Mouse (Mus musculus): ENCODE data around the gene Adipoq. TPM values are rescaled to one million over a fixed set of nuclear protein-coding genes. Genes with fewer than 3 reads are reported as not detected.

Adipoq gene
- polyA plus RNA-seq, 2 experiments: not detected

- Histone ChIP-seq H3K36me3 (replicated peaks; ENCODE audit: control insufficient read depth, insufficient read depth, low read depth) (no peaks in the 10 kb centered on the region), H3K27me3 (ENCODE audit: control insufficient read depth, insufficient read depth, low read length) (no peaks in the 10 kb centered on the region), H3K9me3 (ENCODE audit: control insufficient read depth, low read length) (no peaks in the 10 kb centered on the region), H3K27ac (no peak overlapping the region), H3K4me1 (replicated peaks; ENCODE audit: control insufficient read depth in 2 of 2, insufficient read depth in 2 of 2, low read length in 1 of 2) (peaks cover 0 to 5% of the 10 kb centered on the region in 2 experiments; a peak in 2 of 4 replicates), H3K4me3 (ENCODE audit: insufficient read depth in 1 of 2, low read depth in 2 of 2, low read length in 2 of 2) (no peak overlapping the region), H3K4me2 (ENCODE audit: low read depth) (no peak overlapping the region), H3K9ac (replicated peaks) (no peak overlapping the region)
- ATAC-seq (ENCODE audit: insufficient read depth) (no peak), DNase-seq (ENCODE audit: low read depth in 3 of 3, low spot score in 3 of 3) (no peak)
- WGBS (ENCODE audit: insufficient replicate concordance): 68% methylated on average over 7 of the region's 7 CpGs
- no peak for TF ChIP-seq CTCF (IDR thresholded peaks at IDR 0.05; ENCODE audit: low read depth)
- TF ChIP-seq EP300 (IDR thresholded peaks at IDR 0.05; ENCODE audit: low read depth): no peak
These were observed 12.0 kb downstream of the Adipoq start for GRCm38 (mm10) chr16:23158292-23158691.

GRCm38 (mm10) chr16:23158957-23159356, 12.6 kb downstream of the Adipoq start:
- no peak overlapping the region for H3K4me2 ChIP-seq (ENCODE audit: low read depth)

GRCm38 (mm10) chr16:23159749-23160148, 13.4 kb downstream of the Adipoq start:
- Histone ChIP-seq H3K4me1 (replicated peaks; ENCODE audit: control insufficient read depth in 2 of 2, insufficient read depth in 2 of 2, low read length in 1 of 2) (peaks cover 0 to 5% of the 10 kb centered on the region in 2 experiments; a peak in 2 of 4 replicates), H3K9me3 (ENCODE audit: control insufficient read depth, low read length) (no peaks in the 10 kb centered on the region)
- TF ChIP-seq CTCF (IDR thresholded peaks at IDR 0.05; ENCODE audit: low read depth): no peak
- TF ChIP-seq EP300 (IDR thresholded peaks at IDR 0.05; ENCODE audit: low read depth): no peak

More at GRCm38 (mm10) chr16:23158957-23159356, 12.6 kb downstream of the Adipoq start:
- ATAC-seq (ENCODE audit: insufficient read depth) (no peak), DNase-seq (ENCODE audit: low read depth in 3 of 3, low spot score in 3 of 3) (no peak)
- Histone ChIP-seq H3K9me3 (ENCODE audit: control insufficient read depth, low read length) (no peaks in the 10 kb centered on the region), H3K36me3 (replicated peaks; ENCODE audit: control insufficient read depth, insufficient read depth, low read depth) (no peaks in the 10 kb centered on the region), H3K9ac (replicated peaks) (no peak overlapping the region), H3K4me3 (ENCODE audit: insufficient read depth in 1 of 2, low read depth in 2 of 2, low read length in 2 of 2) (no peak overlapping the region), H3K27ac (no peak overlapping the region), H3K27me3 (ENCODE audit: control insufficient read depth, insufficient read depth, low read length) (no peaks in the 10 kb centered on the region), H3K4me1 (replicated peaks; ENCODE audit: control insufficient read depth in 2 of 2, insufficient read depth in 2 of 2, low read length in 1 of 2) (peaks cover 0 to 5% of the 10 kb centered on the region in 2 experiments; a peak in 2 of 4 replicates)
- TF ChIP-seq CTCF (IDR thresholded peaks at IDR 0.05; ENCODE audit: low read depth): no peak
- no peak for TF ChIP-seq EP300 (IDR thresholded peaks at IDR 0.05; ENCODE audit: low read depth)
- WGBS (ENCODE audit: insufficient replicate concordance): 36% methylated on average over 2 of the region's 2 CpGs

GRCm38 (mm10) chr16:23162116-23162515, 15.8 kb downstream of the Adipoq start:
- Histone ChIP-seq H3K9ac (replicated peaks) (no peak overlapping the region), H3K36me3 (replicated peaks; ENCODE audit: control insufficient read depth, insufficient read depth, low read depth) (no peaks in the 10 kb centered on the region), H3K27me3 (ENCODE audit: control insufficient read depth, insufficient read depth, low read length) (no peaks in the 10 kb centered on the region), H3K4me3 (ENCODE audit: insufficient read depth in 1 of 2, low read depth in 2 of 2, low read length in 2 of 2) (no peak overlapping the region), H3K4me2 (ENCODE audit: low read depth) (no peak overlapping the region), H3K27ac (no peak overlapping the region), H3K4me1 (replicated peaks; ENCODE audit: control insufficient read depth in 2 of 2, insufficient read depth in 2 of 2, low read length in 1 of 2) (peaks cover 0 to 5% of the 10 kb centered on the region in 2 experiments; a peak in 2 of 4 replicates), H3K9me3 (ENCODE audit: control insufficient read depth, low read length) (no peaks in the 10 kb centered on the region)
- no peak for TF ChIP-seq CTCF (IDR thresholded peaks at IDR 0.05; ENCODE audit: low read depth)
- no peak for TF ChIP-seq EP300 (IDR thresholded peaks at IDR 0.05; ENCODE audit: low read depth)
- ATAC-seq (ENCODE audit: insufficient read depth) (no peak), DNase-seq (ENCODE audit: low read depth in 3 of 3, low spot score in 3 of 3) (no peak)
- 9% methylated on average over 3 of the region's 3 CpGs for WGBS (ENCODE audit: insufficient replicate concordance)

More at GRCm38 (mm10) chr16:23159749-23160148, 13.4 kb downstream of the Adipoq start:
- ATAC-seq (ENCODE audit: insufficient read depth) (no peak), DNase-seq (ENCODE audit: low read depth in 3 of 3, low spot score in 3 of 3) (no peak)
- Histone ChIP-seq H3K4me2 (ENCODE audit: low read depth) (no peak overlapping the region), H3K4me3 (ENCODE audit: insufficient read depth in 1 of 2, low read depth in 2 of 2, low read length in 2 of 2) (no peak overlapping the region), H3K36me3 (replicated peaks; ENCODE audit: control insufficient read depth, insufficient read depth, low read depth) (no peaks in the 10 kb centered on the region), H3K9ac (replicated peaks) (no peak overlapping the region), H3K27ac (no peak overlapping the region), H3K27me3 (ENCODE audit: control insufficient read depth, insufficient read depth, low read length) (no peaks in the 10 kb centered on the region)
- 13% methylated on average over 2 of the region's 2 CpGs for WGBS (ENCODE audit: insufficient replicate concordance)

GRCm38 (mm10) chr16:23164443-23164842, 18.1 kb downstream of the Adipoq start:
- no peaks in the 10 kb centered on the region for H3K9me3 ChIP-seq (ENCODE audit: control insufficient read depth, low read length)
- no peak overlapping the region for H3K4me2 ChIP-seq (ENCODE audit: low read depth)
- DNase-seq (ENCODE audit: low read depth in 3 of 3, low spot score in 3 of 3): no peak
- no peak overlapping the region for H3K9ac ChIP-seq (replicated peaks)
- no peak for TF ChIP-seq EP300 (IDR thresholded peaks at IDR 0.05; ENCODE audit: low read depth)
- TF ChIP-seq CTCF (IDR thresholded peaks at IDR 0.05; ENCODE audit: low read depth): no peak
- H3K4me1 ChIP-seq (replicated peaks; ENCODE audit: control insufficient read depth in 2 of 2, insufficient read depth in 2 of 2, low read length in 1 of 2): peaks cover 0 to 1% of the 10 kb centered on the region in 2 experiments; a peak in 1 of 4 replicates
- ATAC-seq (ENCODE audit: insufficient read depth): no peak
- no peaks in the 10 kb centered on the region for H3K27me3 ChIP-seq (ENCODE audit: control insufficient read depth, insufficient read depth, low read length)
- no peaks in the 10 kb centered on the region for H3K36me3 ChIP-seq (replicated peaks; ENCODE audit: control insufficient read depth, insufficient read depth, low read depth)
- WGBS (ENCODE audit: insufficient replicate concordance): 26% methylated on average over 6 of the region's 6 CpGs
- no peak overlapping the region for H3K4me3 ChIP-seq (ENCODE audit: insufficient read depth in 1 of 2, low read depth in 2 of 2, low read length in 2 of 2)
- H3K27ac ChIP-seq: no peak overlapping the region

Measured in liver, embryonic 14.5 days (tissue).